Mouse (Mus musculus) urinary bladder, adult 2 months (tissue): Measurements from ENCODE around the gene Wwp2. TPM values are rescaled to one million over a fixed set of nuclear protein-coding genes. Genes with fewer than 3 reads are reported as not detected.
"Not testable (repeated sequence)": the region's sequence is repeated elsewhere in the genome, so short reads cannot be mapped to it uniquely, and the experiment has no call there.

Experiments
- DNase-seq: peaks from one replicate; pipeline ENCODE4 v3.0.0; 2022; ENCODE audit warnings: low spot score
- polyA plus RNA-seq: library from polyadenylated mRNA; depleted of rRNA; stranded (reverse); fragments of >200 nt; gene quantifications from 2 replicates; pipeline ENCODE4 v1.2.3, GENCODE M21; 2012

The Wwp2 gene
- polyA plus RNA-seq, 1 experiment: 18.4 TPM

DNA sequence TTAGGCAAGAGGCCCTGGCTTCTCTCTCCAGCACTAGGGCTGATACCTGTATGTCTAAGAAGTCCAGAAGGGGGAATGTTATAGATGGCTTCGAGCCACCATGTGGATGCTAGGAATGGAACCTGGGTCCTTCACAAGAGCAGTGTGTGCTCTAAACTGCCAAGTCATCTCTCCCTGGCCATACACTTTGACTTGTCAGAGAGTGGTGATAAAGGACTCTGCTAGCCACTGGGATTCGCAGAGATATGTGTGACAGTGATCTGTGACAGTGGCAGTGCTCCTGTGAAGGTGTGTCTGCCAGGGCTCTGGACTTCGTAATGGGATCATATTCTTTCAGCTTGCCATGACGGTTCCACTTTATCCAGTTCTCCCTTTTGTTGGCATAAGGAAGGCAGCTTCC lies 37.2 kb downstream of the Wwp2 start:
- no peak for DNase-seq

GRCm38 (mm10) chr8:107475613-107476012 lies 39.4 kb downstream of the Wwp2 start:
- DNase-seq: no peak

GRCm38 (mm10) chr8:107476786-107477185 lies 40.6 kb downstream of the Wwp2 start:
- not testable (repeated sequence) for DNase-seq

DNA sequence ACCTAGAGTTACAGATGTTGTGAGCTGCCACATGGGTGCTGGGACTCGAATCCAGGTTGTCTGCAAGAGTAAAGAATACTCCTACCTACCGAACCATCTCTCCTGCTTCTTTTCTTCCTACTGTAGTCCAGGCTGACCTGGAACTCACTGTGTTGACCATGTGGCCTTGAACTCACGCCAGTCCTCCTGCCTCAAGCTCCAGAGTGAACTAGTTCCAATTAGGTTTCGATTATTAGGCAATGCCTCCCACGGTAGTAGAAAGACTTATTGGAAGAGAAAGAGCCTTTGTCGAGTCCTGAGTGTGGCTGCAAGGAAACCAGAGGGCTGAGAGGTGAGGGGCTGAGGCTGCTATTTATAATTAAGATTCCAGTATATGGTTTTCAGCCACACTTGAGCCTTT lies 42.6 kb downstream of the Wwp2 start:
- no peak for DNase-seq

DNA sequence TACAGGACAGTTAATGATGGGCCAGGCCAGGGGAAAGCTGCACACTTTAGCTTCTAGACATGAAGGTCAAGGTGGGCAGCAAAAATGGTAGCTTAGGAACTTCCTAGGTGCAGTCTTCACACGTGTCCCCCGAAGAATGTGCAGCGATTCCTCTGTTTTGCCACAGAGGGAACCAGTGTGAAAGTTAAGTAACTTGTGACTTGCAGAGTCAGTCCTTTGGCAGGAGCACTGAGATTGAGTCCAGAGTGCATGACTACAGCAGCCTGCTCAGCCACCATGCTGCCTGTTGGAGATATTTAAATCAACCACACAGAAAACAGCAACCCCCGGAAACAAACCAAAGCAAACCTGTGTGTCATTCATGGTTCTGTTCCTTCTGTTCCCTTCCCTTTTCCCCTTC lies 44.3 kb downstream of the Wwp2 start:
- DNase-seq: no peak

DNA sequence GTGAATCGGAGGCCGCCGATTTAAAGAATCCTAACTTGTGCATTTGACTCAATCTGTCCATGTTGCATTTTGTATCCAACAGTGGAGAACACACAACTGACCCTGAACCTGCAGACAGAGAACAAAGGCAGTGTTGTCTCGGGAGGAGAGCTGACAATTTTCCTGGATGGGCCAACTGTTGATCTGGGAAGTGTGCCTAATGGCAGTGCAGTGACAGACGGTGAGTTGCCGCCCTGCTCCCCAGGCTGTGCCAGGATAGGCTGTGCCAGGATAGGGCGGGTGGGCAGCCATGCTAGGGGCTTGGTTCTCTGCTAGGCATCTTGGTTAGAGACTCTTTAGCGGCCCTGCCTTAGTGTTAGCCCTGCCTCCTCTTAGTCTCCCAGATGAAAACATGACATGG lies 47.1 kb downstream of the Wwp2 start:
- no peak for DNase-seq

DNA sequence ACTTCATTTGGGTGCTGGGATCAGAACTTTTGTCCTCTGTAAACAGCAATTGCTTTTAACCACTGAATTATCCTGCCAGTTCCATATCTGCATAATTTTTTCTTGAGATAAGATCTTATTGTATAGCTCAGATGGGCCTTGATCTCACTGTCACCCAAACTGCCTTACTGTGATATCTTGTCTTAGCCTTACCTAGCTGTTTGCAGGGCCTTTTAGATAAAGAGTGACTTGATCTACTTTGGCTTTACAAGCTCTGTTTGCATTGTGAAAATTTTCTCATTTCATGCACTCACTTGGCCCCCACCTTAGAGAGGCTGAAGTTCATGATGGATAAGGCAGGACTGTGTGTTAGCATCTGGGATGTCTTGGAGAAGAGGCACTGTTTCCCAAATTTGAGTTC lies 48.8 kb downstream of the Wwp2 start:
- no peak for DNase-seq

GRCm38 (mm10) chr8:107488551-107488950 lies 52.4 kb downstream of the Wwp2 start:
- no peak for DNase-seq

GRCm38 (mm10) chr8:107489086-107489485 lies 52.9 kb downstream of the Wwp2 start:
- DNase-seq: no peak

DNA sequence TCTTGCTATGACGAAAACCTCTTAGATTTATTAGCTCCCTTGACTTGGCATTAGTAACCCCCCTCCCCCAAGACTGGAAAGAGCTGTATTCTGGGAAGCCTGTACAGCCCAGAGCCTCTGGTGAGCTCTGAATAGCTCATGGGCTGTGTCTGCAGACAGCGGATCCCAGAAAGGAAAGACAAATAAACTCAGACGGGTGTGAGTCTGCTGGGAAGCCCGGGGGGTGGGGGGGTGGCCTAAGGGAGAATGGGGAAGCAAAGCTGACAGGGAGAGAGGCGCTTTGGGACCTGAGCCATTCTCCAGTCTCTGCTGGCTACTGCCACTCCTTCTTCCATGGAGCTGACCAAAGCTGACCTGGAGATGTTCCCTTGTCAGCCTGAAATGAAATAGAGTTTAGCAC lies 53.8 kb downstream of the Wwp2 start:
- no peak for DNase-seq

DNA sequence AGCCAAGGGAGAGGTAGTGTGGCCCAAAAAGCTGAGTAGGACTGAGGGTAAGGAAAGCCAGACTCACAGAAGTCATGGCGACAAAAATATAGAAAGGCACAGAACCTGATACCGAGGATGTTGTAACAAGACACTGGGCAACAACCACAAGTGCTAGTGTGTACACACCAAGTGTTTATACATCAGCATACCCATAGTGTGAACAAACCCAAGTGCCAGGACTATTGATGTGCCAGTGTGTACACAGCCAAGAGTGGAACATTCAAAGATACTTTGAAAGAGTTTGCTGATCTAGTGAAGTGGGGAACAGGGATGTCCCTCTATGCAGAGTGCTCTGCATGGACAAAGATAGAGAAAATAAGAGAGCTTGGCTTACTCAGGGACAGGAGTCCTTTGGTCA lies 54.5 kb downstream of the Wwp2 start:
- no peak for DNase-seq

- no peak for DNase-seq
Observed at GRCm38 (mm10) chr8:107491212-107491611, 55.0 kb downstream of the Wwp2 start.

DNA sequence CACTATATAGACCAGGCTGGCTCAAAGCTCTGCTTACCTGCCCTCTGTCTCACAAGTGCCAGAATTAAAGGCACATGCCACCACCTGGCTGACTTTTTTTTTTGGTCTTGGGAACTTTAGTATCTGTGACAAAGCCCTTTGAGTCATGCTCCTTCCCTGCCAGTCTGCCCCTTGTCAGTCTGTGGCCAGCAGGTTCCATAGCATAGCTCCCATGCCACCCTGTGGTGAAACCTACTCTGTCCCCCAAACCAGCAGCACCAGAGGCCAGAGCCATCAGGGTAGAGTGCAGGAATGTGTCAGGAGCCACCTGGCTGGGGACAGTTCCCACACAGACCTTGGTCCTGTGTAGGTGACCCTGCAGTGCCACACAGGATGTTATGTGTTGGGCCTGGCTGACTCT lies 55.7 kb downstream of the Wwp2 start:
- DNase-seq: no peak

GRCm38 (mm10) chr8:107492802-107493201 lies 56.6 kb downstream of the Wwp2 start:
- DNase-seq: no peak

DNA sequence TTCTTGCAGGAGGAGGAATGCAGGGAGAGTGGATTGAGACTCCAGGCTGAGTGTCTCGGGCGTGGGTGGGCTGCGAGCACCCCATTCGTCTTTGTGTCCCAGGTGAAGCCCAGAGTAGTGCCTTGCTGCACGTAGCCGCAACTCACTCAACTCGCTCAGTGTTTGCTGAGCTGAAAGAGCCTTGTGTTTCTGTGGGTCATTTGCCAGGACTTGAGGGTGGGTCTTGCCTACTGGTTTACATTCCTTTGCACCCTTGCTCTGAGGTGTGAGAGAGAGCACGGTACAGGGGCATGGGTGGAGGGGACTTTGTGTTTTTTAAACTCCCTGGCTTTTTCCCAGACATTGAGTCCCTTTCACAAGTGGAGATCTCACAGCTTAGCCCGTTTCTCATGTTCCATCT lies 59.3 kb downstream of the Wwp2 start:
- DNase-seq: no peak

- DNase-seq: no peak
Observed at GRCm38 (mm10) chr8:107497708-107498107, 61.5 kb downstream of the Wwp2 start.

GRCm38 (mm10) chr8:107498390-107498789 lies 62.2 kb downstream of the Wwp2 start:
- DNase-seq: no peak

- no peak for DNase-seq
Observed at GRCm38 (mm10) chr8:107498806-107499205, 62.6 kb downstream of the Wwp2 start.

GRCm38 (mm10) chr8:107499519-107499918 lies 63.4 kb downstream of the Wwp2 start:
- DNase-seq: no peak

GRCm38 (mm10) chr8:107502407-107502806 lies 66.2 kb downstream of the Wwp2 start:
- no peak for DNase-seq

DNA sequence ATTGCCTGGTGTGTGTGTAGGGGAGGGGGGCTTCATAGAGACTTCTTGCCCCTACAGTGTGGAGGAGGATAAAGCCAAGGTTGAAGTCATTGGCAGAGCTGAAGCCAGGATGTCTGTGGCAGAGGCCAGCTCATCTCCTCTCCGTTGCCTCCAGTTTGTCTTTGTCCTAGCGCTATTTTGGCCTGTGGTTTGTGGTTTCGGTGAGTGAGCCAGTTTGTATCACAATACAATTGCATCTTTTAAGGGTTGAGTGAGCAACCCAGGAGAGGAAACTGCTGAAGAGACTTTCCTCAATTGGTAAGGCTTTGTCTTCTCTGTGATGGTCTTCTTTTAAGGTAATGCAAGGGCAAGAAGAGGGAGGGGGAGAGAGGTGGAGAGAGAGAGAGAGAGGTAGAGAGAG lies 66.8 kb downstream of the Wwp2 start:
- no peak for DNase-seq

- DNase-seq: no peak
Observed at GRCm38 (mm10) chr8:107503354-107503753, 67.2 kb downstream of the Wwp2 start.

DNA sequence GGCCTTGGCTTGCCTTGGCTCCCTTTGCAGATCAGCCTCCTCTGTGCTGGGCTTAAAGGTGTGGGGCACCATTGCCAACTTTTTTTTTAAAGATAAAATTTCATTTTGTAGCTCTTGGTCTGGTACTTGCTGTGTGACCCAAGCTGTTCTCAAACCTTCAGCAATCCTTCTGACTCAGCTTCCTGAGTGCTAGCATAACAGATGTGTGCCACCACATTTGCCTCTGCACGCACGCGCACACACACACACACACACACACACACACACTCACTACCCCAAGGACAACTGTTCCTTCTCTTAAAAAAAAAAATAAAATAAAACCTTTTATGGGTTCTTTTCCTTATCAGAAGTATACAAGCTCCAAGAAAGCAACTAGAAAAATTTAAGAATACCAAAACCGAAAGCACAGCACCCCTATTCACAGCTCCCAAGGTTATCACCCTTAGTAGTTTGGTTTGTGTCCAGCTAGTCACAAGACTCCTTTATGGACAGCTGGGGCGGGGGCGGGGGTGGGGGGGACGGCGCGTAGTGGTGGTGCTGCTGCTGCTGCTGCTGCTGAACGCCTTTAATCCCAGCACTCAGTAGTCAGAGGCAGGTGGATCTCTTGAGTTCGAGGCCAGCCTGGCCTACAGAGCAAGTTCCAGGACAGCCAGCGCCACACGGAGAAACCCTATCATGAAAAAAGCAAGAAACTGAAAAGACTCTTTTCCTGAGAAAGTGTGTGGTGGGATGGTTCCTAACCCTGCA lies 68.2 kb downstream of the Wwp2 start:
- no peak for DNase-seq

- no peak for DNase-seq
Observed at GRCm38 (mm10) chr8:107505271-107505670, 69.1 kb downstream of the Wwp2 start.
